Mouse (Mus musculus): ENCODE results near the gene Otud7b. TPM values are rescaled to one million over a fixed set of nuclear protein-coding genes. Genes with fewer than 3 reads are reported as not detected.

Gene Otud7b
- polyA plus RNA-seq, 2 experiments: 14.3 to 20.9 TPM

- Histone ChIP-seq H3K27ac (replicated peaks; ENCODE audit: low read depth, low read length) (no peak overlapping the region), H3K4me2 (replicated peaks; ENCODE audit: low read depth, low read length, severe bottlenecking) (no peak overlapping the region), H3K4me1 (ENCODE audit: control insufficient read depth, insufficient read depth, low read length) (peaks cover 5% of the 10 kb centered on the region), H3K9ac (ENCODE audit: low read depth, low read length, severe bottlenecking) (no peak overlapping the region), H3K36me3 (ENCODE audit: control insufficient read depth, insufficient read depth, low read length) (peaks cover 5% of the 10 kb centered on the region; the same call in 1 of the 2 replicates), H3K4me3 (replicated peaks; ENCODE audit: low read length) (no peak overlapping the region), H3K27me3 (ENCODE audit: control insufficient read depth, insufficient read depth, low read length) (no peaks in the 10 kb centered on the region), H3K9me3 (ENCODE audit: control insufficient read depth, low read length) (no peaks in the 10 kb centered on the region)
- 75% methylated on average over 1 of the region's 1 CpGs for WGBS
- DNase-seq (ENCODE audit: low spot score) (no peak), ATAC-seq (ENCODE audit: low FRiP score, low read depth) (no peak)
- TF ChIP-seq POLR2A (IDR thresholded peaks at IDR 0.05; ENCODE audit: borderline replicate concordance, extremely low read depth, insufficient read depth, insufficient read length): no peak
These were observed 44.2 kb upstream of the Otud7b start for GRCm38 (mm10) chr3:96060146-96060545.

- 80% methylated on average over 2 of the region's 2 CpGs for WGBS
- Histone ChIP-seq H3K4me1 (ENCODE audit: control insufficient read depth, insufficient read depth, low read length) (peaks cover 5% of the 10 kb centered on the region), H3K27me3 (ENCODE audit: control insufficient read depth, insufficient read depth, low read length) (no peaks in the 10 kb centered on the region), H3K36me3 (ENCODE audit: control insufficient read depth, insufficient read depth, low read length) (no peaks in the 10 kb centered on the region), H3K9ac (ENCODE audit: low read depth, low read length, severe bottlenecking) (no peak overlapping the region), H3K27ac (replicated peaks; ENCODE audit: low read depth, low read length) (no peak overlapping the region), H3K9me3 (ENCODE audit: control insufficient read depth, low read length) (no peaks in the 10 kb centered on the region), H3K4me2 (replicated peaks; ENCODE audit: low read depth, low read length, severe bottlenecking) (no peak overlapping the region), H3K4me3 (replicated peaks; ENCODE audit: low read length) (no peak overlapping the region)
- ATAC-seq (ENCODE audit: low FRiP score, low read depth) (no peak), DNase-seq (ENCODE audit: low spot score) (no peak)
- TF ChIP-seq POLR2A (IDR thresholded peaks at IDR 0.05; ENCODE audit: borderline replicate concordance, extremely low read depth, insufficient read depth, insufficient read length): no peak
These were observed 41.0 kb upstream of the Otud7b start for GRCm38 (mm10) chr3:96063299-96063698.

- no peaks in the 10 kb centered on the region for H3K36me3 ChIP-seq (ENCODE audit: control insufficient read depth, insufficient read depth, low read length)
- no peak overlapping the region for H3K9ac ChIP-seq (ENCODE audit: low read depth, low read length, severe bottlenecking)
- DNase-seq (ENCODE audit: low spot score): no peak
- H3K4me3 ChIP-seq (replicated peaks; ENCODE audit: low read length): no peak overlapping the region
- H3K27me3 ChIP-seq (ENCODE audit: control insufficient read depth, insufficient read depth, low read length): no peaks in the 10 kb centered on the region
- TF ChIP-seq POLR2A (IDR thresholded peaks at IDR 0.05; ENCODE audit: borderline replicate concordance, extremely low read depth, insufficient read depth, insufficient read length): no peak
- ATAC-seq (ENCODE audit: low FRiP score, low read depth): no peak
- no peak overlapping the region for H3K27ac ChIP-seq (replicated peaks; ENCODE audit: low read depth, low read length)
- no peaks in the 10 kb centered on the region for H3K4me1 ChIP-seq (ENCODE audit: control insufficient read depth, insufficient read depth, low read length)
- WGBS: 84% methylated on average over 3 of the region's 3 CpGs
- no peaks in the 10 kb centered on the region for H3K9me3 ChIP-seq (ENCODE audit: control insufficient read depth, low read length)
- no peak overlapping the region for H3K4me2 ChIP-seq (replicated peaks; ENCODE audit: low read depth, low read length, severe bottlenecking)
These were observed 40.1 kb upstream of the Otud7b start for GRCm38 (mm10) chr3:96064217-96064616.

GRCm38 (mm10) chr3:96065147-96065546 lies 39.2 kb upstream of the Otud7b start:
- WGBS: 25% methylated on average over 4 of the region's 4 CpGs
- no peak overlapping the region for H3K9ac ChIP-seq (ENCODE audit: low read depth, low read length, severe bottlenecking)
- ATAC-seq (ENCODE audit: low FRiP score, low read depth): peak; percentile 4; the same call in 1 of the 2 replicates

GRCm38 (mm10) chr3:96065754-96066375 lies 38.5 kb upstream of the Otud7b start:
- Histone ChIP-seq H3K4me1 (ENCODE audit: control insufficient read depth, insufficient read depth, low read length) (no peaks in the 10 kb centered on the region), H3K4me3 (replicated peaks; ENCODE audit: low read length) (0 out of 2 replicates have a peak overlapping the region, but pooled peaks have one; percentile 7)

More at GRCm38 (mm10) chr3:96065147-96065546, 39.2 kb upstream of the Otud7b start:
- TF ChIP-seq POLR2A (IDR thresholded peaks at IDR 0.05; ENCODE audit: borderline replicate concordance, extremely low read depth, insufficient read depth, insufficient read length): no peak
- Histone ChIP-seq H3K9me3 (ENCODE audit: control insufficient read depth, low read length) (no peaks in the 10 kb centered on the region), H3K4me2 (replicated peaks; ENCODE audit: low read depth, low read length, severe bottlenecking) (no peak overlapping the region), H3K36me3 (ENCODE audit: control insufficient read depth, insufficient read depth, low read length) (no peaks in the 10 kb centered on the region), H3K27ac (replicated peaks; ENCODE audit: low read depth, low read length) (no peak overlapping the region), H3K4me1 (ENCODE audit: control insufficient read depth, insufficient read depth, low read length) (no peaks in the 10 kb centered on the region), H3K27me3 (ENCODE audit: control insufficient read depth, insufficient read depth, low read length) (no peaks in the 10 kb centered on the region), H3K4me3 (replicated peaks; ENCODE audit: low read length) (no peak overlapping the region)
- no peak for DNase-seq (ENCODE audit: low spot score)

More at GRCm38 (mm10) chr3:96065754-96066375, 38.5 kb upstream of the Otud7b start:
- Histone ChIP-seq H3K4me2 (replicated peaks; ENCODE audit: low read depth, low read length, severe bottlenecking) (peak overlapping the region; percentile 36), H3K27me3 (ENCODE audit: control insufficient read depth, insufficient read depth, low read length) (no peaks in the 10 kb centered on the region), H3K36me3 (ENCODE audit: control insufficient read depth, insufficient read depth, low read length) (no peaks in the 10 kb centered on the region), H3K9me3 (ENCODE audit: control insufficient read depth, low read length) (no peaks in the 10 kb centered on the region), H3K9ac (ENCODE audit: low read depth, low read length, severe bottlenecking) (no peak overlapping the region), H3K27ac (replicated peaks; ENCODE audit: low read depth, low read length) (no peak overlapping the region)
- WGBS: 41% methylated on average over 20 of the region's 20 CpGs
- DNase-seq (ENCODE audit: low spot score): peak; percentile 89
- TF ChIP-seq POLR2A (IDR thresholded peaks at IDR 0.05; ENCODE audit: borderline replicate concordance, extremely low read depth, insufficient read depth, insufficient read length): no peak
- peak; percentile 57; the same call in 1 of the 2 replicates for ATAC-seq (ENCODE audit: low FRiP score, low read depth)

Measured in limb, embryonic 14.5 days (tissue).